In the genomic region with DNA sequence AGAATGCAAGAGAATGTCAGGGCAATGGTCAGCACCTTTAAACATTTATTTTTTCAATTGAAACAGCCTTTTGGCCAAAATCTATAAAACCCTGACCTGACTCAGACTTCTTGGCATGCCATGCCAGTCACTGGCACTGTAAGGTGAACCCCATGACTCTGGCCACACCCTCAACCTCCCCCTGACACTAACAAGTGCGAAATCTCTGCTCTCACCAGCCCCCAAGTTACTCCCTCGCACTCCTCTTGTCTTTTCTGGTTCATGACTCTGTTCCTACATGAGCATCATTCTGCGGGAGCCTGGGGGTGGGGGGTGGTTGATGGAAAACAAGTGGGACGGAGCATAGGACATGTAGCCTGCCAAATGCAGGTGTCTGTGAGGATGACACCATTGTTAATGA, we compare ENCODE assay signal across 21 mouse cellular contexts.
DNase-seq lines count a peak whose midpoint lies in the region; ATAC-seq and TF ChIP-seq lines count a peak whose summit lies in the region.
"Had no signal": no experiment of that assay in that cellular context is flagged by ENCODE, and none has a peak within 500 bp of the region (broad histone marks: within the 10 kb centered on the region; RNA-seq: fewer than 3 reads in every experiment).

No protein-coding gene starts in this region.

- H3K27ac ChIP-seq in hindbrain, embryonic 10.5 days = 0 out of 2 replicates have a peak overlapping the region, but pooled peaks have one; percentile 29
- no peak overlapping the region for H3K27ac ChIP-seq in hindbrain, postnatal 0 days
- H3K27ac ChIP-seq in limb, embryonic 12.5 days = peak overlapping the region; percentile 37; the same call in 1 of the 2 replicates
- no peak overlapping the region for H3K27ac ChIP-seq in heart, embryonic 11.5 days (ENCODE audit: low read depth, low read length)
- H3K27ac ChIP-seq: heart, embryonic 15.5 days; layer of hippocampus, adult 2 months; liver, embryonic 12.5 days; midbrain, embryonic 12.5 days; neural tube, embryonic 12.5 days had no signal

- H3K4me3 ChIP-seq in hindbrain, embryonic 10.5 days = no peak overlapping the region
- no peak overlapping the region for H3K4me3 ChIP-seq in hindbrain, postnatal 0 days (ENCODE audit: low read length)
- no peak overlapping the region for H3K4me3 ChIP-seq in limb, embryonic 12.5 days (replicated peaks)
- no peak overlapping the region for H3K4me3 ChIP-seq in heart, embryonic 11.5 days (ENCODE audit: low read depth, low read length)
- H3K4me3 ChIP-seq: heart, embryonic 15.5 days; layer of hippocampus, adult 2 months; liver, embryonic 12.5 days; midbrain, embryonic 12.5 days; neural tube, embryonic 12.5 days had no signal

- H3K9ac ChIP-seq in hindbrain, postnatal 0 days (replicated peaks; ENCODE audit: low read length) = no peak overlapping the region
- no peak overlapping the region for H3K9ac ChIP-seq in limb, embryonic 12.5 days (replicated peaks)
- H3K9ac ChIP-seq in heart, embryonic 11.5 days (ENCODE audit: low read depth, low read length) = no peak overlapping the region
- H3K9ac ChIP-seq: heart, embryonic 15.5 days; liver, embryonic 12.5 days; lung, embryonic 14.5 days; midbrain, embryonic 12.5 days; neural tube, embryonic 12.5 days had no signal

- WGBS in hindbrain, embryonic 10.5 days = 53% methylated on average over 4 of the region's 4 CpGs
- 60% methylated on average over 4 of the region's 4 CpGs for WGBS in hindbrain, postnatal 0 days
- WGBS in limb, embryonic 12.5 days = 63% methylated on average over 4 of the region's 4 CpGs
- WGBS in heart, embryonic 11.5 days (ENCODE audit: insufficient replicate concordance) = 49% methylated on average over 4 of the region's 4 CpGs

- H3K4me2 ChIP-seq in hindbrain, postnatal 0 days (ENCODE audit: low read depth, low read length) = no peak overlapping the region
- no peak overlapping the region for H3K4me2 ChIP-seq in limb, embryonic 12.5 days
- no peak overlapping the region for H3K4me2 ChIP-seq in heart, embryonic 11.5 days
- H3K4me2 ChIP-seq: heart, embryonic 15.5 days; liver, embryonic 12.5 days; lung, embryonic 14.5 days; midbrain, embryonic 12.5 days; neural tube, embryonic 12.5 days had no signal

- TF ChIP-seq CTCF in hindbrain, postnatal 0 days (IDR thresholded peaks at IDR 0.05; ENCODE audit: low read depth) = no peak

- ATAC-seq in hindbrain, postnatal 0 days = no peak
- no peak for ATAC-seq in limb, embryonic 12.5 days (ENCODE audit: insufficient number of reproducible peaks, insufficient read depth, low FRiP score, low TSS enrichment, low read depth)
- no peak for ATAC-seq in heart, embryonic 11.5 days (replicated peaks; ENCODE audit: insufficient number of reproducible peaks, low FRiP score, low TSS enrichment)
- ATAC-seq: hindbrain, embryonic 16.5 days; liver, embryonic 12.5 days had no signal

- H3K4me1 ChIP-seq in hindbrain, embryonic 10.5 days (replicated peaks) = peaks cover 18% of the 10 kb centered on the region
- no peaks in the 10 kb centered on the region for H3K4me1 ChIP-seq in hindbrain, postnatal 0 days (ENCODE audit: insufficient read depth, low read length)
- H3K4me1 ChIP-seq in limb, embryonic 12.5 days (replicated peaks) = peaks cover 17% of the 10 kb centered on the region
- no peaks in the 10 kb centered on the region for H3K4me1 ChIP-seq in heart, embryonic 11.5 days (ENCODE audit: control insufficient read depth, insufficient read depth, low read length)
- H3K4me1 ChIP-seq: heart, embryonic 15.5 days; liver, embryonic 12.5 days; midbrain, embryonic 12.5 days had no signal

- no peaks in the 10 kb centered on the region for H3K27me3 ChIP-seq in hindbrain, embryonic 10.5 days (ENCODE audit: insufficient read depth, poor library complexity, severe bottlenecking)
- H3K27me3 ChIP-seq in hindbrain, postnatal 0 days (ENCODE audit: insufficient read depth, low read length) = no peaks in the 10 kb centered on the region
- peaks cover 3% of the 10 kb centered on the region; the same call in 1 of the 2 replicates for H3K27me3 ChIP-seq in limb, embryonic 12.5 days
- H3K27me3 ChIP-seq in heart, embryonic 11.5 days (ENCODE audit: control insufficient read depth, insufficient read depth, low read length) = no peaks in the 10 kb centered on the region
- H3K27me3 ChIP-seq: heart, embryonic 15.5 days; liver, embryonic 12.5 days; midbrain, embryonic 12.5 days; neural tube, embryonic 12.5 days had no signal

- no peaks in the 10 kb centered on the region for H3K9me3 ChIP-seq in hindbrain, embryonic 10.5 days
- no peaks in the 10 kb centered on the region for H3K9me3 ChIP-seq in hindbrain, postnatal 0 days (ENCODE audit: low read length)
- H3K9me3 ChIP-seq in limb, embryonic 12.5 days = no peaks in the 10 kb centered on the region
- no peaks in the 10 kb centered on the region for H3K9me3 ChIP-seq in heart, embryonic 11.5 days (replicated peaks; ENCODE audit: control insufficient read depth, low read length)
- H3K9me3 ChIP-seq: heart, embryonic 15.5 days; liver, embryonic 12.5 days; midbrain, embryonic 12.5 days; neural tube, embryonic 12.5 days had no signal

- no peaks in the 10 kb centered on the region for H3K36me3 ChIP-seq in hindbrain, embryonic 10.5 days
- H3K36me3 ChIP-seq in hindbrain, postnatal 0 days (ENCODE audit: insufficient read depth, low read length) = no peaks in the 10 kb centered on the region
- no peaks in the 10 kb centered on the region for H3K36me3 ChIP-seq in limb, embryonic 12.5 days
- no peaks in the 10 kb centered on the region for H3K36me3 ChIP-seq in heart, embryonic 11.5 days (ENCODE audit: control insufficient read depth, insufficient read depth, low read length)
- H3K36me3 ChIP-seq: heart, embryonic 15.5 days; liver, embryonic 12.5 days; midbrain, embryonic 12.5 days; neural tube, embryonic 12.5 days had no signal

- no peak for DNase-seq in hindbrain, embryonic 10.5 days (ENCODE audit: low spot score)
- no peak for DNase-seq in hindbrain, postnatal 0 days (ENCODE audit: low spot score)
- DNase-seq in lung, adult 18-20 months = peak; percentile 5 to 7
- DNase-seq in lung, postnatal 10 days = no peak
- peak; percentile 5 for DNase-seq in NIH3T3 (ENCODE audit: low read depth)
- DNase-seq in thymus, postnatal 4 days = no peak
- DNase-seq: adrenal gland, adult 2 months; cerebellum, adult 9-11 months; heart, postnatal 4 days; layer of hippocampus, postnatal 36 days; lung, embryonic 14.5 days; right cerebral cortex, postnatal 4 days; thymus, postnatal 14 days had no signal

Comparison
In these comparisons a context has a peak if more than half of its experiments do, and no peak if none do; other contexts are left out.
1. DNase-seq: peak in lung, adult 18-20 months (2 of 2) and NIH3T3 (single experiment); none in hindbrain, embryonic 10.5 days (single experiment), hindbrain, postnatal 0 days (single experiment), lung, postnatal 10 days (single experiment) and thymus, postnatal 4 days (single experiment).
2. H3K27ac ChIP-seq: peak in hindbrain, embryonic 10.5 days (single experiment) and limb, embryonic 12.5 days (single experiment); none in hindbrain, postnatal 0 days (single experiment) and heart, embryonic 11.5 days (single experiment).